Mouse (Mus musculus) ovary, postnatal 10 days (tissue): Measurements from ENCODE around the gene Olfr1274-ps.
"Not testable (repeated sequence)": the region's sequence is repeated elsewhere in the genome, so short reads cannot be mapped to it uniquely, and the experiment has no call there.

Source experiments
- DNase-seq: peaks from one replicate; pipeline ENCODE4 v3.0.0; 2022; ENCODE audit warnings: low spot score

Gene Olfr1274-ps

DNA sequence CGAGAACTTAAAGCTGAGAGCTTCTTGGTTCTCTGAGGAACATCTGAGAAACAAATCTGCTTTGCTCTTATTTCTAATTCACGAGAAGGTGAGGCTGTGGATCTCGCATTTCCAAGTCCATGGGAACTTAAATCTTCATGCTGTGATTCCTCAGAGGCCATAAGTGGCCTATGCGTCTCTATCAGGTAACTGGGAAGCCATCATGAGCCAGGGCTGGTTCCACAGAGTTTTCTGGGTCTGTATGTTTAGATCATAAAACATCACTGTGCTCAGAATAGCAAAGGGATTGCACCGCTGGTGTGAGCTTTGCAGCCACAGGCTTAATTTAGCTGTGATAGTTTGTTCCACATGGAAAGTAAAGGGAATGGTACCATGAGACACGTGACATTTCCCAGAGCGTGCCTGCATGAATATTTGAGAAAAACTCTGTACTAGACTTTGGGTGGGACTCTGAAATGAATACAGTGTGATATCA, at the start of gene Olfr1274-ps:
Gene Olfr1274-ps, plus strand, starts transcription at position 51 of the 475 bp plus-strand sequence.
- not testable (repeated sequence) for DNase-seq

DNA sequence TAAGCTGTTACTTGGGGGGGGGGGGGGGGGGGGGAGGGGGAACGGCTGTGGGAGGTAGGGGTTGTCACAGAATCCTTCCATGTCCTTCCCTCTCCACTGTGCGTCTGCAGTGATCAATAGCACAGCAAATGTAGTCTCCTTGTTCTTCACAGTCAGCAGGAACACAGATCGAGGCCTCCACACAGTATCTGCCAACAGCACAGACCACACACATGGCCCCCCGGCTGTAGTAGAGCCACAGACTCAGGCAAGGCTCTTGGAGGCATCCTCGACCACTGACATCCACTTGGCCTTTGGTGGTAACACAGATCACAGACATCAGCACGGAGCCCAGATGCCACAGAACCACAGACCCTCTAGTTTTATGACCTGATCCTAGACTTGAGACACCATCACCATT, 47.4 kb upstream of the Olfr1274-ps start:
- not testable (repeated sequence) for DNase-seq

DNA sequence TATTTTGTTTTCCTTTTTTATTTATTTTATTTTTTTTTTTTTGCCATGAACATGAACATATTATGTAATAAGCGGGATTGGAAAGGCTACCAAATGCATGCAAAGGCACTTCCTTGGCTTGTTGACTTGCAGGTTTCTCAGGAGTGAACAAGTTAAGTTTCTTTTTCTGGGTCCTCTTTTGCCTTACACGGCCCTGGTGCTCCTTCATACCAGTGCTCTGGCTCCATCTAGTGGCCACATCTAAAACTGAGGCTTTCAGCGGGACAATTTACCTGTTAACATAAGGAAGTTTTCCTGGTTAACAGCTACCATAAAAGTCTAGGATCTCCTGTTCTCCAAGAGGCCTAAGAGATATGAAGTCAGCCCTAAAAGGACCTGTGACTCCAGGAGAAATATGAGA, 46.9 kb upstream of the Olfr1274-ps start:
- DNase-seq, result not testable (repeated sequence)

DNA sequence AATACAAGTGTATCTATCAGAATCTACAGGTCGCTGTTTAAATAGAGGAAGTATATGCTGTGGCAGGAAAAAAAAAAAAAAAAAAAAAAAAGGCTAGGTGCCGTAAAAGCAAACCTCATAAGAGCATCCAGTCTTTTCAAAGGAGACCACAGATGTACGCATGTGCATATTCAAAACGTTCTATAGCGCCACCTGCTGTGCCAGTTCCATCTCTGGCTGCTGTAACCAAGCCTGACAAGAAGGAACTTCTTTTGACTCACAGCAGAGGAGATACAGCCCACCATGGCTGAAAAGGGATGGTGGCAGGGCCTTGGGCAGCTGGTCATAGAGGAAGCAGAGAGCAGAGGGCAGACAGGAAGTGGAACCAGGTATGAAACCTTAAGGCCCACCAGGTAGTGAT, 39.3 kb upstream of the Olfr1274-ps start:
- DNase-seq, result not testable (repeated sequence)

DNA sequence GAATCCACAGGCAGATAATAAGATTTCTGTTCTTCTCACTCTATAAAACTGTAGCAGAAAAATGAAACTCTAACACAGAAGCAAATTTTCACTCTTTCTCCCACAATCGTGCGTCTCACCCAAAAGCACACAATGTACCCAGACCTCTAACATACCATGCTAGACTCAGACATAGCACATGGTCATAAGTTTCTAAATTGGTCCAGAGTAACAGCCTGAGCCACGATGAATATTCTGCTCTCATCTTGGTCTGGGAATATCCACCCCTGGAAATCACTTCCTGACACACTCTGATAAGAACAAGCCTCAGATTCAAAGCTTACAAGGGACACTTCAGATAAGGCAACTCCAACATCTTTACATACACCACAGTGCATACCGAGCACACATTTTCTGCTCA, 38.3 kb upstream of the Olfr1274-ps start:
- DNase-seq, result not testable (repeated sequence)

DNA sequence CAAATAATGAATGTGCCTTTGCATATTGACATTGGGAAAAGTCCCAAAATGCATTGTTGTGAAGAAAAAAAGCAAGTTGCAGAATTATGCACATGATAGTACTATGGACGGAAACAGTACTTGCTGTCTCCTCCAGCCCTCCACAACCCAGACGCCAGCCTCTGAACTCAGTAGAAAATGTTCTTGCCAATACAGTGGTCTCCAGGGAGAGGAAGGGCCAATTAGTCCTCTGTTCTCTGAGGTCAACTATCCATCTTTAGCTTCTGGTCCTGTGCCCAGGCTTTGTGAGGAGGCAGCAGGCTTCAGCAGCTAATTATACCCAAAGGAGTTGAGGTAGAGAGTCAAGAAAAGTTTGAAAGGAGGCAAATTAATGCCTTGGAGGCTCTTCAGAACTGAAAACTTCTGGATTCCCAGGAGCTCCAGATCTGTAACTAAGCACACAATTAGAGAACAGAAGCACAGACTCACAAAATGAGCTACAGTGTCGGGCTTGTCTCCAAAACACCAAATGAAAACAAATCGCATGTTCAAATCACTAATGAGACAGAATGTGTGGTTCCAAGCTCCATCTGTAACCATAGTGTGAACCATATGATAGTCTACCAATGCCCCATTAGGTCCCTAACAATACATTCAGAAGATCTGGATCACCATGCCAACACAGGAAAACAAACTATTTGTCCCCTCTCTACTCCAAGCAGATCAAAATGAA, 15.8 kb downstream of the Olfr1274-ps start:
- not testable (repeated sequence) for DNase-seq

DNA sequence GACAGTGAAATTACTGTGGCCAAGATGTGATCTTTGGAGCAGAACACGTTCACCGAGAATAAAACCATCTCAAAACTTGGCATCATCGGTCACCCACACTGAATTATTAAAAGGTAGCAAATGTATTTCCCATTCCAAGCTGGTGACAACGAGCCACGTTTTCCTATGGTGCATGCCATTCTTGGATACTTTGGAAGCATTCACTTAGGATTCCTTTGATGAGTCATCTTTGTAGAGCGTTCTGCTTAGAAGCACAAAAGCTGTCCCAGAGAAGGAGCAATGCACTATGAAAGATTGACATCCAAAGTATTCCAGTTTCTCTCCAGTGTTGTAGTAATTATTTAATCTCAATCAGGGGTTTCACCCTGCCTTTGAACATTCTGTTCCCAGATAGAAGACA, 23.8 kb downstream of the Olfr1274-ps start:
- DNase-seq, result not testable (repeated sequence)

DNA sequence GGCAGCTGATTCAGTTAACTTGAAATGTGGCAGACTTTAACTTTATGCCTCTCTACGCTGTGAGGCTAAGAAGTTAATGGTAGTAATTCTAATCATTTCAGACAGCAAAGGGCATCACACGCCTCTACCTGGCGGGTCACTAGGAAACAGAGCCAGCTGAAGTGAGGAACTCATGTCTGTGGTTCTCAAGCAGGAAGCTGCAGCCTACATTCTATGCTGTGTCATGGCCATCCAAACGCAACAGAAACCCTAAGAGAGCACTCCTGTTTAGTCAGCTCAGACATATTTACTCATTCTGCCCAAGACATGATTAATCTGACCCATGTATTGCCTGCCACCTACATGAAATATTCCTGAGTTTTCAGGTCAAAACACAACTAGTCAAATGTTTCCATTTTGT, 26.5 kb downstream of the Olfr1274-ps start:
- not testable (repeated sequence) for DNase-seq

DNA sequence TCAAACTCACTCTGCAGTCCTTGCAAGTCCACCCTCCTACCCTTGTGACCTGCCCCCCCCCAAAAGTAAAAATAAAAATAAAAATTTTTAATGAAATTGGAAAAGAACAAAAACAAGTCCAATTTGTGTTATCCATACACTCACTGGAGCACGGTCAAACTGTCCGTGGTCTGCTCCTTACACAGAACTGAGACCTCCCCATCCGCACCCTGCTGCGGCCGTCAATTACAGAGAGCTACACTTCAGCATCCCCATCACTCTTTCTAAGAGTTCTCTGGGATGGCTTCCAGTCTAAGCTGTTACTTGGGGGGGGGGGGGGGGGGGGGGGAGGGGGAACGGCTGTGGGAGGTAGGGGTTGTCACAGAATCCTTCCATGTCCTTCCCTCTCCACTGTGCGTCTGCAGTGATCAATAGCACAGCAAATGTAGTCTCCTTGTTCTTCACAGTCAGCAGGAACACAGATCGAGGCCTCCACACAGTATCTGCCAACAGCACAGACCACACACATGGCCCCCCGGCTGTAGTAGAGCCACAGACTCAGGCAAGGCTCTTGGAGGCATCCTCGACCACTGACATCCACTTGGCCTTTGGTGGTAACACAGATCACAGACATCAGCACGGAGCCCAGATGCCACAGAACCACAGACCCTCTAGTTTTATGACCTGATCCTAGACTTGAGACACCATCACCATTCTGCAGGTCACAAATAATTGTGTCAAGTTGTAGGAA, 30.7 kb downstream of the Olfr1274-ps start:
- not testable (repeated sequence) for DNase-seq

DNA sequence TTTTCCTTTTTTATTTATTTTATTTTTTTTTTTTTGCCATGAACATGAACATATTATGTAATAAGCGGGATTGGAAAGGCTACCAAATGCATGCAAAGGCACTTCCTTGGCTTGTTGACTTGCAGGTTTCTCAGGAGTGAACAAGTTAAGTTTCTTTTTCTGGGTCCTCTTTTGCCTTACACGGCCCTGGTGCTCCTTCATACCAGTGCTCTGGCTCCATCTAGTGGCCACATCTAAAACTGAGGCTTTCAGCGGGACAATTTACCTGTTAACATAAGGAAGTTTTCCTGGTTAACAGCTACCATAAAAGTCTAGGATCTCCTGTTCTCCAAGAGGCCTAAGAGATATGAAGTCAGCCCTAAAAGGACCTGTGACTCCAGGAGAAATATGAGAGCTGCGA, 31.3 kb downstream of the Olfr1274-ps start:
- not testable (repeated sequence) for DNase-seq

DNA sequence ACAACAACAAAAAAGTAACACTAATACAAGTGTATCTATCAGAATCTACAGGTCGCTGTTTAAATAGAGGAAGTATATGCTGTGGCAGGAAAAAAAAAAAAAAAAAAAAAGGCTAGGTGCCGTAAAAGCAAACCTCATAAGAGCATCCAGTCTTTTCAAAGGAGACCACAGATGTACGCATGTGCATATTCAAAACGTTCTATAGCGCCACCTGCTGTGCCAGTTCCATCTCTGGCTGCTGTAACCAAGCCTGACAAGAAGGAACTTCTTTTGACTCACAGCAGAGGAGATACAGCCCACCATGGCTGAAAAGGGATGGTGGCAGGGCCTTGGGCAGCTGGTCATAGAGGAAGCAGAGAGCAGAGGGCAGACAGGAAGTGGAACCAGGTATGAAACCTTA, 39.0 kb downstream of the Olfr1274-ps start:
- DNase-seq, result not testable (repeated sequence)

DNA sequence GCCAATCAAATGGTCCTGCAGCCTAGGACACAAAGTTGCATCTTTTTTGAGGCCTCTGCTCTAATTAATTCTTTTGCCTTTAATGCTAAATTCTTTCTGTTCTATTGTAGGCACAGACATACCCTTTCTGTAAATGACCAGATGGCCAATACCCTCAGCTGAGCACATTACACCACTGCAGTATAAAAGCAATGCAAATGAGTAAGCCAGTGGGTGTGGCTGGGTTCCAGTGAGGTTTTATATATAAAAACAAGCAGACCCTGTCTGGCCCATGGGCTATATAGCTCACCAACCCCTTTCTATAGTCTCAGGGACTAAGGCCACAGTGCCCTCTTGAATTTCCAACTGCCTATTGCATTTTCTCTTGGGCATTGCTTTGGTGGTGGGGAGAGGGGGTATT, 41.7 kb downstream of the Olfr1274-ps start:
- DNase-seq, result not testable (repeated sequence)

DNA sequence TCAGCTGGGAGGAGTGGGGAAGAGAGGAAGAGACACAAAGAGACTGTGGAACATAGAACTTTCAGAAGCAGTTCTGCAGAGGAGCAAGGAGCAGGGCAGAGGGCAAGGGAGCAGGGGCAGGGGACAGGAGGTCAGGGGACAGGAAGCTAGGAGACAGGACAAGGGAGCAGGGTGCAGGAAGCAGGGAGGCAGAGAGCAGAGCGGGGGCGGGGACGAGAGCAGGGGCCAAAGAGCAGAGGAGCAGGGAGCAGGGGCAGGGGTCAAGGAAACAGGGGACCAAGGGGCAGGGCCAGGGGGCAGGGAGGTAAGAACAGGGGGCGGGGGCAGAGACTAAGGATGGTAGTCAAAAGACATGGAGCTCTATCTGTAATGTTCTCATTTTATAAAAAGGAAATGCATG, 43.3 kb downstream of the Olfr1274-ps start:
- not testable (repeated sequence) for DNase-seq

DNA sequence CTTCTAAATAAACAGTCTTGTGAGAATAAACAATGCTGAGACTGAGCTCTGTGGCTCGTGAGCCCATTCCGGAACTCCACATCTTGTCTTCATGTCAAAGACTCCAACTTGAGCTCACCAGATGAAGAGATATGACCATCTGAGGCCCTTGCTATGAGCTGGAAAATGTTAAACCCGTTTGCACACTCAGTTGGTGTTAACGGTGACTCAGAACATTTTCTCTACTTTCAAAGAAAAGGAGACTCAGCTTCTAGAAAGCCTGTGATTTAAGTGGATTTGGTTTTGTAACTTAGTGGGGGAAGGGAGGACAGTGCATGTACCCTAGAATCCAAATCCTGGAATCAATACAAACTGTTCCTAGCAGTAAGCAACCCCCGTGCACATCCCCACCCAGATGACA, 45.3 kb downstream of the Olfr1274-ps start:
- DNase-seq, result no peak

DNA sequence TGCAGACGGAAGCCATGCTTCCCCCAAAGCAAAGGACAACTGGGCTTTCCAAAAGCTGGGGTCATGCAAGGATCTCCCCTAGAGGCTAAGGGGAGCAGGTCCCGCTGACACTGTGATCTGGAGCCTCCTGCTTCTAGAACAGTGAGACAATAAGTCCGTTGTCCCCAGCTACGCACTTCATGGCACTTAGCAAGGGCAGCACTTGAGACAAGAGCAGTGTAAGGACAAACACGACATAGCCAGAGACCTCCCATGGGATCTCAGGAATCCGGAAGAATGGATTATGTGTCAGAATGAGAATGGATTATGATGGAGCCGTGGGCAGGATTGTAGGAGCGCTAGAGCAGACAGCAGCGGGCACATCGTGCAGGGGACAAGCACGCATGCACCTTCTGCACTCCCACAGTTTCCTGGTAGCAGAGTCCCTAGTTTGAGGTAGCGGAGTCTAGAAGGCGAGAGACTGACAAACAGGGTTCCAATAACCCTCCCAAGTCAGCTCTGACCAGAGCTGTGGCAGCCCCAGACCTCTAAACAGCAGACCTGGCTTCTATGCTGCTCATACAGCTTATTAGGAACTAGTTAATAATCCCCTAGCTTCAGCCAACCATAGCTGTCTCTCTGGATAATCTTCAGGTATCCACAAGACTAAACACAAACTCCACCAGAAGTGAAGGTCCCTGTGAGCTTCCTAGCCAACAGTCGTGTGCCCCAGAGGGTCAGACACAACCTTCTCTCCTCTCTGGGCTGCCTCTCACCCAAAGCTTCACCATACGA, 50.7 kb downstream of the Olfr1274-ps start:
- DNase-seq, result no peak

DNA sequence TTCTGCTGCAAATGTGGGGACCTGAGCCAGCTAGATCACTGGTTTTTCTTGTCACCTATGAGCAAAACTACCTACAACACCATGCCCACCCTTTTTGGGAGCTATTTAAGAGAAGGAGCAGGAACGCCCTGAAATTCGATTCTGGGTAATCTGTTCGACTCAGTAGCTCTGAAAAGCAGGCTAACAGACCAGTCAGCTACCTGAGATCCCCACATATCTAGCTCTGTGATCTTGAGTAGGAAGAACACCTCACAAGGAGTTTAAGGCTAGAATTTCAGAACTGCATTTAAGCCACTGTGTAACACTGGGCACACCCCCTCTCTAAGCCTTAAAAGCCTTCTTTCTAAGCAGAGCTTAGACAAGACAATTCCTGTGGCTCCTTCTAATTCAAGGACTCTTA, 53.9 kb downstream of the Olfr1274-ps start:
- DNase-seq, result no peak
